Mouse (Mus musculus) gastrocnemius, postnatal 4 days (tissue): Measurements from ENCODE around the gene Ell. TPM values are rescaled to one million over a fixed set of nuclear protein-coding genes. Genes with fewer than 3 reads are reported as not detected.
"Not testable (repeated sequence)": the region's sequence is repeated elsewhere in the genome, so short reads cannot be mapped to it uniquely, and the experiment has no call there.

Experiments used
- DNase-seq, 2 experiments: peaks; one replicate each; pipeline ENCODE4 v3.0.0; 2021 to 2022; ENCODE audit warnings: low spot score in 2 of 2, mixed read lengths in 2 of 2
- total RNA-seq, 2 experiments: library from RNA; stranded (reverse); gene quantifications; 2 replicates each; pipeline ENCODE4 v1.2.3; 2021

Ell gene
- total RNA-seq, 2 experiments from 2014 or later, result 16.1 to 18.2 TPM

DNA sequence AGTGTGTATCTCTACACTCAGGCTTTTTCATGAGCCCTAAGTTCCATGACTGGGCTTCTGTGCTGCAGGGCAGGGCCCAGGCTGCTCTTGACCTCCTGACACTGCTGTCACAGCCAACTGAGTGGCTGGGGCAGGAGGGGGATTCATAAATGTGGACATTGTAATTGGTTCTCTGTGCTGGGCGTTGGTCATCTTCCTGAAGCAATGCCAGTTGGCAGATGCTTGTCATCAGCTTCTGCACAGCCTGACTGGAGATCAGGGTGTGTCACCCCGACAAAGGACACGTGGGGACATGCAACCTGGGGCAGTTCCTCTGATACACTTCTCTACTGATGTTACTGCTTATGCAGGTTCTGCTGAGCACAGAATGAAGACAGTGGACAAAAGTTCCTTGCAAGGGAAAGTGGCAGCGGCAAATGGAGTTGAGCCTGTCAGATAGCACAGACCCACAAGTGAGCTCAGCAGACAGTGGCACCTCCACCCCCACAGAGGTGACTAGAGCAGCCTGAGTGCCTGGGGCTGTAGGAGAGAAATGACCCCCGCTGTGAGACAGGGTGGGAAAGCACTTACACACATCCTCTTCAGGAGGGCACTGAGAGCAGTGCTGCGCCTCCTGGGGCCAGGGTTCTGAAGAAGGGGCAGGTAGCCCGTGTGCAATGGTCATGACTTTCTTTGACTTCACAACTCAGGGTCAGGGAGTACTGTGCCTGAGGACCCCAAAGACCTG, 22.7 kb downstream of the Ell start:
- DNase-seq, result peak in 1 of 2 experiments; percentile 40

- no peak for DNase-seq
Measured at GRCm38 (mm10) chr8:70562802-70563201, 23.5 kb downstream of the Ell start.

- DNase-seq, result no peak
Measured at GRCm38 (mm10) chr8:70563763-70564387, 24.6 kb downstream of the Ell start.

- no peak for DNase-seq
Measured at GRCm38 (mm10) chr8:70564696-70565235, 25.5 kb downstream of the Ell start.

DNA sequence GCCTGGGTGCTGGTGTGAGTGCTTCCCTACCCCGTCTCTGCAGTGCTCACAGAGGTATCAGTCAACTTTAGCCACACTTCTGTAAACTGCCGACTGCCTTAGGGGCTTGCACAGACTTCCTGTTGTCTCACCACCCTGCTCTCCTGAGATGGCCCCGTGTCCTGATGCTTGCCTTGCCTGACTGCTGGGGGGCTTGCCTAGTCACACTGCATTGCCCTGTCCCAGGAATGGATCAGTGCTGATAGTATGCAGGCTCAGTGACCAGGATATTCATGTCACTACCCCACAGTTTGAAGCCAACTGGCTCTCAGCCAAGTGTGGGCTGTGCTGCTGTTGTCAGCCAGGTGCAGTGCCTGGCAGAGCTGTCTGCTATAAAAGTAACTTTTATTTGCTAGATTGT, 26.3 kb downstream of the Ell start:
- peak in 1 of 2 experiments; percentile 42 for DNase-seq

DNA sequence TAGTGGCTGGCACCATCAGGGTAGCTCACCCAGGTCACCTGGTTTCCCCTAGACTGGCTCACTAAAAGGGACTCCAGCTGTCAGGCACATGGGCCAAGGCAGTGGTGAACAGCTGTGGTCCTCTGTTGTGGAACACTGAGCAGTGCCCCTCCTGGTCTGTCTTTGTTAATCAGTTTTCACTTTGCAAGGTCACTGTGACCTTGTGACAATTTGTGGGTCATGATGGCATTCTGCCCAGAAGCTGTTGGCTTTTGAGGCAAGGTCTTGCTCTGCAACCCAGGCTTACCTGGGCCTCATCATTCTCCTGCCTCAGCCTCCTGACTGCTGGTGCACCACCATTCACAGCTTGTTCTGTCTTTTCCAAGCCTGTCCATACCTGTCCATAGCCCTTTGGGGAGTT, 31.1 kb downstream of the Ell start:
- no peak for DNase-seq

GRCm38 (mm10) chr8:70570990-70571389, 31.7 kb downstream of the Ell start:
- no peak for DNase-seq

DNA sequence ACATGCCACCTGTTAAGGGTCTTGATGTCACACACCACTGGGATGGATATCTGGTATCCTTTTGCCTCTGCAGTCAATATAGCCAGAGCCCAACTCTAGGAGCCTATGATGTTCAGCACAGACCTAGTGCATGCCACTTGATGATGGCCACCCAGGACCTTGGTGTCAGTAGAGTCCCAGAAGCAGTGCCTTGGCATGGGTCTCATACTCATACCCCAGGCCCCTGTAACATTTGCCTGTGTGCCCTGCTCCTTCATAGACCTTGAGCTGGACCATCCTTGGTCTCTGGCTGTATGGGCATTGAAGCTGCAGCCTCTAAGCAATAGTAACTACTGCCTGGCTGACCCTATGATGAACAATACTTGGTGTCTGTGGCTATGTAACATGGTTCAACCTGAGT, 35.0 kb downstream of the Ell start:
- no peak for DNase-seq

- no peak for DNase-seq
Measured at GRCm38 (mm10) chr8:70574915-70575314, 35.7 kb downstream of the Ell start.

GRCm38 (mm10) chr8:70577207-70577606, 38.0 kb downstream of the Ell start:
- DNase-seq, result no peak

DNA sequence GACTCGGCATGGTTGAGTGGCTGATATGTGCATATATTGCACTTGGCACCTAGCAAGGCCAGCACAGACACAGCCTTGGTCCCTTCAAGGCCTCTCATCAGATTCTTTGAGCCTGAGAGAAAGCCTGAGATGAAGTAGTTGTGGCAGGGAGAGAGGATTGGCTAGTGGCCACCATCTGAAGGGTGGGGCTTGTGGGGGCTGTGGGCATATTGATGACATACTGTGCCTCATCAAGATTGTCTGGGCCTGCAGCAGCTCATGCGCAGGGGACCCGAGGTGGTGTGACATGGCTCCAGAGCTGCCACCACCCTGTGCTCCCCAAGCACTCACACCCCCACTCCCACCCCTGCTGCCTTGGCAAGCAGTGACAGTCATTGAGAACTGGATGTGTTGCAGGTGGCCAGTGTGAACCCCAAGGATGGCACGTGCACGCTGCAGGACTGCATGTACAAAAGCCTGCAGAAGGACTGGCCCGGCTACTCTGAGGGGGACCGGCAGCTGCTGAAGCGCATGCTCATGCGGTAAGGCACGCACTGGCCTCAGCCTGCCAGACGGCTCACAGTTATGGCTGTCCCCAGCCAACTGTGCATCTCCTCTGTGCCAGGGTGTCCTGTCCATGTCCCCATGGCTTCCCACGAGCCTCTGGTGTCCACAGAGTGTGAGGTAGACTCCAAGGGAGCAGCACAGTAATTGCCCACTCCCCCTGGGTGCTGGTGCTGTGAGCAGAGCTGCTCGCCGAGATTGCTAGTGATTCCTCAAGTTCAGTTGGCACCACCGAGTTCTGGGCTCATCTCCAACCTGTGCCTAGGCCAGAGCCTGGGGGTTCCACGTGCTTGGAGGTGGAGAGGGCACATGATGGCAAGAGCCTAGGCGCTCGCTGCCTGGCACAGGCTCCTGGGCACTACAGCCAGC, 44.5 kb downstream of the Ell start:
- DNase-seq, result no peak

DNA sequence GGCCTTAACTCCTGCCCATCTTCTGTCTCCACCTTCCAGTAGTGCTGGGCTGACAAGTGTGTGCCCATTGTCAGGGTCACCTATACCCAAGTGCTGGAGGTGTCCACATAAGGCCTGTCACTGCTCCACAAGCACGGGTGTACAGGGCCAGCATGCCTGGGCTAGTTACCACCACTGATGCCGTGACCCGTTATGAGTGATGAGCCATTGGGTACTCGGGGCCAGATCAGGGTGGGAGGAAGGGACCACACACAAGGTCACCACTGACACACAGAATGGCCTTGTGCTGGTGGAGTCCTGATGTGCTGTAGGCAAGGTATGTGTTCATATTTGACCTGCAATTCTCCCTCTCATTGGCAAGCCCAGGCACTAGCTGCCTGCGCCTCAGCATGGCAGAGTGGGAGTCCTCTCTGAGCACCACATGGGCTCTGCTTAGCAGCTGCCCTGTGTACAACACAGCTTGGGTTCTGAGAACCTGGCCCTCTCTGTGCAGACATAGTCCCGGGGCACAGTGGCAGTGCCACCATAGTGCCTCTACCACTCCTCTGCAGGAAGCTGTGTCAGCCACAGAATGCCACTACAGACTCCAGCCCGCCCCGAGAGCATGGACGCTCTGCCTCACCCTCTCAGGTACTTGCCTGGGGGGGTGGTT, 45.5 kb downstream of the Ell start:
- DNase-seq, result no peak

- DNase-seq, result peak; percentile 19 to 60
Measured at GRCm38 (mm10) chr8:70585258-70585652, 46.0 kb downstream of the Ell start.

DNA sequence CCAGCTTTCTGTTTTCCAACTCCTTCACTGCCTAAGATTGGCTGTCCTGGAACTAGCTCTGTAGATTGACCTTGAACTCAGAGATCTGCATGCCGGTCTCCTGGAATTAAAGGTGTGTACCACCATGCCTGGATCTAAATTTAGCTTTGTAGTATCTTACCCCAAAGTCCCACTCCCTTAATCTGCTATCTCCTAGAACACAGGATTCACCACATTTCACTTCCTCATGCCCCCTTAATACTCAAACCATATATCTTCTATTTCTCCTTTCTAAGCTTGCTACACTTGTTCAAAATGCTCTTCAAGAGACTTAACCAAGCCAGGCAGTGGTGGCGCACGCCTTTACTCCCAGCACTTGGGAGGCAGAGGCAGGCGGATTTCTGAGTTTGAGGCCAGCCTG, 48.7 kb downstream of the Ell start:
- not testable (repeated sequence) for DNase-seq

DNA sequence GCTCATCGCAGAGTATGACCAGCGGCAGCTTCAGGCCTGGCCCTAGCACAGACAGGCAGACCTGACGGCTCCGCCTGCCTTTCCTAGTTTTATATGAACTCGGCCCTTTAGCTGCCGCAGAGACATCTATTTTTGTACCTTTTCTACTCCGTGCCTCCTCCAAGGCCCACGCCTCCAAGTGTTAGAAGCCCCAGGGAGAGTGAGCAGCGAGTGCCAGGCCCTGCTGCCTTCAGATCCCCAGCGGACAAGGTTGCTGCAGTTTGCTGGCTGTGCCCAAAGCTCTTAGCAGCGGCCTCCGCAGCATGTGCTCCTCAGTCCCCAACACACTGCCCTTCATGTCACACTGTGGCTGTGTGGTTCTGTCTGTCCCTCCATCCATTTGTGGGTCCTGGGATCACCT, 52.3 kb downstream of the Ell start:
- DNase-seq, result no peak

DNA sequence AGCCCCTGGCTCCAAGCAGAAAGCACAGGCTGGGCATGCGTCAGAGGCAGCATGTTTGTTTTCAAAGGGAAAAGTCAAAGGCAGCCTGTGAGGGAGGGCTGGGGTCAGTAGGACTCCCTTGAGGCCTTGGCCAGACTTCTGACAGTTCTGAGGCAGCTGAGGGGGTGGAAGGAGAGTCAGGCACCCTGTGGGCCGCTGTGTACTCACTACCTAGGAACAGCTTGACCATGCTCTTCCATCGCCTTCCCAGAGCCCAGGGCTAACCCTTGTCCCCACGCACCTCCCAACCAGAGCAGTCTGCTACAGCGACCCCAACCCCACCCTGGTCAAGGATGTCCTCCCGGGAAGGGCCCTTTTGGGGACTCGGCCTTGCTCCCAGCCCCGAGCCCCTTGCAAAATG, 53.9 kb downstream of the Ell start:
- no peak for DNase-seq

DNA sequence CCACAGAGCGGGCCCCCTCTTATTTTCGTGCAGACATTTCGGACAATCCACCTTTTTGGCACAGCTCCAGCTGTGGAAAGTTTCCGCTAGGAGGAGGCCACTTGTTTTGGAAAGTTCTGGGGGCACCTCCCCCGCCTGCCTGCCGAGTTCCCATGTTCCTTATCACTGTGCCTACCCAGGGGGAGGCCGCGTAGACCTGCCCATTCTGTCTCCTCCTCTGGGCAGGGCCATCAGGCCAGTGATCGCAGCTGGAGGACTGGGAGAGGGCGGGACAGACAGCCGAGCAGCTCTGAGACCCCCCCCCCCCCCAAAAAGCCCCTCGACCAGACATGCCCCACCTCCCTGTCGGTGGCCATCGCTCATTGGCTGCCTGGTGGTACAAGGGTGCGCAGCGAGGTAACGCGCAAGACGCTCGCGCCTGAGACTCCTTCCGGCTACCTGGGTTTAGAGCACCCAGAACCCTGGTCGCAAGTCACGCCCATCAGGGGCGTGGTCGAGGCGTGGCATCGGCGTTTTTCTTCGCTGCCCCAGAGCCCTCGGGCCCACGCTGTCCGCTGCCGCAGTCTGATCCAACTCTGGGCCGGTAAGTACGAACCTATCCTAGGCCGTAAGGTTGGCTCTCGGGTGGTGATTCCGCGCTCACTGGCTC, 54.8 kb downstream of the Ell start, which contains the start of gene Isyna1:
Gene Isyna1, plus strand, starts transcription at position 413 of the 649 bp plus-strand sequence.
- DNase-seq, result peak in 1 of 2 experiments; percentile 72

- no peak for DNase-seq
Measured at GRCm38 (mm10) chr8:70594621-70595564, 55.6 kb downstream of the Ell start.

DNA sequence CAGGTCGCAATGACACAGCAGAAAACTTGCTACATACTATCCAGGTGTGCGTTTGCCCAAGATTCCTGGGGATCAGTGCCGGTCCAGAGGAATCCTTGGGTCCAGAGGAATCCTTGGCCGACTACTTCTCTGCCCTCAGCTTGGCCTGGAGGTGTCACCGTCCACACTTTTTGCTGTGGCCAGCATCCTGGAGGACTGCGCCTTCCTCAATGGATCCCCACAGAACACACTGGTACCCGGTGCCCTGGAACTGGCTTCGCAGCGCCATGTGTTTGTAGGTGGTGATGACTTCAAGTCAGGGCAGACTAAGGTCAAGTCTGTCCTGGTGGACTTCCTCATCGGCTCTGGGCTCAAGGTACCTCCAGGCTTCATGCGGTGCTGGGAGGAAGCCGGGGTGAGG, 56.6 kb downstream of the Ell start:
- DNase-seq, result no peak
